Mouse (Mus musculus) adrenal gland, adult 18-20 months (tissue): ENCODE results near the gene Gnl1. TPM values are rescaled to one million over a fixed set of nuclear protein-coding genes. Genes with fewer than 3 reads are reported as not detected.
A peak's percentile ranks its signal among the peaks of the same experiment; 100 is the strongest.
"Not testable (repeated sequence)": the region's sequence is repeated elsewhere in the genome, so short reads cannot be mapped to it uniquely, and the experiment has no call there.

ENCODE experiments used
- DNase-seq, 2 experiments: peaks; one replicate each; pipeline ENCODE4 v3.0.0; 2021 to 2022; ENCODE audit warnings: low spot score in 2 of 2
- total RNA-seq, 2 experiments: library from RNA; stranded (reverse); gene quantifications; 1 replicate in 1 of 2; 2 replicates in 1 of 2; pipeline ENCODE4 v1.2.3; 2021

Gnl1 gene
- total RNA-seq, 2 experiments from 2014 or later, result 47.9 to 55.9 TPM

- peak; percentile 77 to 85 for DNase-seq
Measured at GRCm38 (mm10) chr17:35993675-35994074, 14.0 kb downstream of the Gnl1 start.

- peak; percentile 71 for DNase-seq
Measured at GRCm38 (mm10) chr17:35994175-35994878, 14.7 kb downstream of the Gnl1 start.

- no peak for DNase-seq
Measured at GRCm38 (mm10) chr17:35994879-35995240, 15.2 kb downstream of the Gnl1 start.

GRCm38 (mm10) chr17:35996949-35997348, 17.3 kb downstream of the Gnl1 start:
- DNase-seq, result peak; percentile 96 to 97

GRCm38 (mm10) chr17:35997713-35998510, 18.3 kb downstream of the Gnl1 start:
- no peak for DNase-seq

- DNase-seq, result no peak
Measured at GRCm38 (mm10) chr17:35998545-35999305, 19.1 kb downstream of the Gnl1 start.

- no peak for DNase-seq
Measured at GRCm38 (mm10) chr17:35999356-35999755, 19.7 kb downstream of the Gnl1 start.

GRCm38 (mm10) chr17:36000349-36000748, 20.7 kb downstream of the Gnl1 start:
- no peak for DNase-seq

GRCm38 (mm10) chr17:36001121-36001897, 21.7 kb downstream of the Gnl1 start:
- no peak for DNase-seq

- no peak for DNase-seq
Measured at GRCm38 (mm10) chr17:36001966-36002365, 22.3 kb downstream of the Gnl1 start.

GRCm38 (mm10) chr17:36003331-36003730, 23.7 kb downstream of the Gnl1 start:
- no peak for DNase-seq

- DNase-seq, result not testable (repeated sequence)
Measured at GRCm38 (mm10) chr17:36004409-36004808, 24.8 kb downstream of the Gnl1 start.

- no peak for DNase-seq
Measured at GRCm38 (mm10) chr17:36014977-36015376, 35.3 kb downstream of the Gnl1 start.

- no peak for DNase-seq
Measured at GRCm38 (mm10) chr17:36017046-36017445, 37.4 kb downstream of the Gnl1 start.

- no peak for DNase-seq
Measured at GRCm38 (mm10) chr17:36018979-36019378, 39.3 kb downstream of the Gnl1 start.

GRCm38 (mm10) chr17:36019519-36019918, 39.9 kb downstream of the Gnl1 start:
- DNase-seq, result no peak

GRCm38 (mm10) chr17:36020191-36021073, 40.8 kb downstream of the Gnl1 start, which contains the start of gene H2-T24:
Gene H2-T24 (minus strand): TSS chr17:36020560.
- peak; percentile 43 to 53 for DNase-seq

GRCm38 (mm10) chr17:36021309-36021708, 41.7 kb downstream of the Gnl1 start:
- no peak for DNase-seq

- DNase-seq, result no peak
Measured at GRCm38 (mm10) chr17:36022098-36022497, 42.4 kb downstream of the Gnl1 start.

- no peak for DNase-seq
Measured at GRCm38 (mm10) chr17:36022922-36023321, 43.3 kb downstream of the Gnl1 start.
